Mouse (Mus musculus): ENCODE data around the gene Zfp467. TPM values are rescaled to one million over a fixed set of nuclear protein-coding genes. Genes with fewer than 3 reads are reported as not detected.

The Zfp467 gene
- polyA plus RNA-seq, 1 experiment from 2014 or later, result 30.8 TPM

GRCm38 (mm10) chr6:48410551-48410950, 35.1 kb downstream of the Zfp467 start:
- no peak for ATAC-seq (ENCODE audit: insufficient number of reproducible peaks, insufficient read depth, low FRiP score, low read depth)
- Histone ChIP-seq H3K36me3 (ENCODE audit: control insufficient read depth, insufficient read depth, low read length) (peaks cover 94% of the 10 kb centered on the region), H3K9ac (replicated peaks; ENCODE audit: low read depth, low read length) (no peak overlapping the region), H3K4me3 (ENCODE audit: low read depth, low read length) (no peak overlapping the region), H3K27me3 (ENCODE audit: control insufficient read depth, insufficient read depth, low read length) (no peaks in the 10 kb centered on the region), H3K4me1 (ENCODE audit: control insufficient read depth, insufficient read depth, low read length) (no peaks in the 10 kb centered on the region), H3K9me3 (ENCODE audit: control insufficient read depth, low read depth, low read length) (no peaks in the 10 kb centered on the region), H3K4me2 (replicated peaks; ENCODE audit: low read depth, low read length) (no peak overlapping the region), H3K27ac (ENCODE audit: low read length) (no peak overlapping the region)
- WGBS, result 83% methylated on average over 3 of the region's 3 CpGs

- Histone ChIP-seq H3K9me3 (ENCODE audit: control insufficient read depth, low read depth, low read length) (no peaks in the 10 kb centered on the region), H3K4me1 (ENCODE audit: control insufficient read depth, insufficient read depth, low read length) (no peaks in the 10 kb centered on the region), H3K36me3 (ENCODE audit: control insufficient read depth, insufficient read depth, low read length) (peaks cover 96% of the 10 kb centered on the region), H3K9ac (replicated peaks; ENCODE audit: low read depth, low read length) (no peak overlapping the region), H3K27ac (ENCODE audit: low read length) (no peak overlapping the region), H3K4me3 (ENCODE audit: low read depth, low read length) (no peak overlapping the region), H3K27me3 (ENCODE audit: control insufficient read depth, insufficient read depth, low read length) (no peaks in the 10 kb centered on the region), H3K4me2 (replicated peaks; ENCODE audit: low read depth, low read length) (no peak overlapping the region)
- no peak for ATAC-seq (ENCODE audit: insufficient number of reproducible peaks, insufficient read depth, low FRiP score, low read depth)
- WGBS, result 90% methylated on average over 4 of the region's 4 CpGs
Observed at GRCm38 (mm10) chr6:48409726-48410343, 35.8 kb downstream of the Zfp467 start.

- no peak for ATAC-seq (ENCODE audit: insufficient number of reproducible peaks, insufficient read depth, low FRiP score, low read depth)
Observed at GRCm38 (mm10) chr6:48404071-48404470, 41.6 kb downstream of the Zfp467 start.

GRCm38 (mm10) chr6:48399906-48400305, 45.7 kb downstream of the Zfp467 start:
- H3K4me1 ChIP-seq (ENCODE audit: control insufficient read depth, insufficient read depth, low read length), result peaks cover 12% of the 10 kb centered on the region
- H3K9ac ChIP-seq (replicated peaks; ENCODE audit: low read depth, low read length), result no peak overlapping the region
- peaks cover 11% of the 10 kb centered on the region for H3K36me3 ChIP-seq (ENCODE audit: control insufficient read depth, insufficient read depth, low read length)
- no peak overlapping the region for H3K4me2 ChIP-seq (replicated peaks; ENCODE audit: low read depth, low read length)
- ATAC-seq (ENCODE audit: insufficient number of reproducible peaks, insufficient read depth, low FRiP score, low read depth), result no peak
- WGBS, result 90% methylated on average over 5 of the region's 5 CpGs
- H3K9me3 ChIP-seq (ENCODE audit: control insufficient read depth, low read depth, low read length), result no peaks in the 10 kb centered on the region
- no peaks in the 10 kb centered on the region for H3K27me3 ChIP-seq (ENCODE audit: control insufficient read depth, insufficient read depth, low read length)
- H3K27ac ChIP-seq (ENCODE audit: low read length), result no peak overlapping the region
- H3K4me3 ChIP-seq (ENCODE audit: low read depth, low read length), result no peak overlapping the region

More at GRCm38 (mm10) chr6:48404071-48404470, 41.6 kb downstream of the Zfp467 start:
- H3K36me3 ChIP-seq (ENCODE audit: control insufficient read depth, insufficient read depth, low read length), result peaks cover 51% of the 10 kb centered on the region
- H3K9ac ChIP-seq (replicated peaks; ENCODE audit: low read depth, low read length), result no peak overlapping the region
- H3K4me2 ChIP-seq (replicated peaks; ENCODE audit: low read depth, low read length), result no peak overlapping the region
- H3K27me3 ChIP-seq (ENCODE audit: control insufficient read depth, insufficient read depth, low read length), result no peaks in the 10 kb centered on the region
- no peak overlapping the region for H3K4me3 ChIP-seq (ENCODE audit: low read depth, low read length)
- no peaks in the 10 kb centered on the region for H3K4me1 ChIP-seq (ENCODE audit: control insufficient read depth, insufficient read depth, low read length)
- no peaks in the 10 kb centered on the region for H3K9me3 ChIP-seq (ENCODE audit: control insufficient read depth, low read depth, low read length)
- WGBS, result 93% methylated on average over 5 of the region's 5 CpGs
- no peak overlapping the region for H3K27ac ChIP-seq (ENCODE audit: low read length)

- Histone ChIP-seq H3K4me2 (replicated peaks; ENCODE audit: low read depth, low read length) (peak overlapping the region; percentile 45; the same call in 1 of the 2 replicates), H3K4me3 (ENCODE audit: low read depth, low read length) (no peak overlapping the region), H3K9me3 (ENCODE audit: control insufficient read depth, low read depth, low read length) (no peaks in the 10 kb centered on the region), H3K4me1 (ENCODE audit: control insufficient read depth, insufficient read depth, low read length) (peaks cover 12% of the 10 kb centered on the region), H3K27me3 (ENCODE audit: control insufficient read depth, insufficient read depth, low read length) (no peaks in the 10 kb centered on the region), H3K27ac (ENCODE audit: low read length) (no peak overlapping the region), H3K9ac (replicated peaks; ENCODE audit: low read depth, low read length) (no peak overlapping the region), H3K36me3 (ENCODE audit: control insufficient read depth, insufficient read depth, low read length) (no peaks in the 10 kb centered on the region)
- ATAC-seq (ENCODE audit: insufficient number of reproducible peaks, insufficient read depth, low FRiP score, low read depth), result no peak
- WGBS, result 62% methylated on average over 4 of the region's 4 CpGs
Observed at GRCm38 (mm10) chr6:48397336-48397735, 48.3 kb downstream of the Zfp467 start.

- Histone ChIP-seq H3K4me3 (ENCODE audit: low read depth, low read length) (peak overlapping the region; percentile 77; the same call in 1 of the 2 replicates), H3K27me3 (ENCODE audit: control insufficient read depth, insufficient read depth, low read length) (no peaks in the 10 kb centered on the region), H3K9ac (replicated peaks; ENCODE audit: low read depth, low read length) (no peak overlapping the region), H3K27ac (ENCODE audit: low read length) (no peak overlapping the region), H3K36me3 (ENCODE audit: control insufficient read depth, insufficient read depth, low read length) (no peaks in the 10 kb centered on the region), H3K4me1 (ENCODE audit: control insufficient read depth, insufficient read depth, low read length) (peaks cover 12% of the 10 kb centered on the region), H3K9me3 (ENCODE audit: control insufficient read depth, low read depth, low read length) (no peaks in the 10 kb centered on the region), H3K4me2 (replicated peaks; ENCODE audit: low read depth, low read length) (peak overlapping the region; percentile 45)
- 96% methylated on average over 1 of the region's 1 CpGs for WGBS
- ATAC-seq (ENCODE audit: insufficient number of reproducible peaks, insufficient read depth, low FRiP score, low read depth), result no peak
Observed at GRCm38 (mm10) chr6:48396686-48397085, 48.9 kb downstream of the Zfp467 start.

GRCm38 (mm10) chr6:48396008-48396595, 49.5 kb downstream of the Zfp467 start:
- peak overlapping the region; percentile 77 for H3K9ac ChIP-seq (replicated peaks; ENCODE audit: low read depth, low read length)
- 27% methylated on average over 15 of the region's 15 CpGs for WGBS
- H3K4me3 ChIP-seq (ENCODE audit: low read depth, low read length), result peak overlapping the region; percentile 77
- ATAC-seq (ENCODE audit: insufficient number of reproducible peaks, insufficient read depth, low FRiP score, low read depth), result no peak
- H3K9me3 ChIP-seq (ENCODE audit: control insufficient read depth, low read depth, low read length), result no peaks in the 10 kb centered on the region
- H3K36me3 ChIP-seq (ENCODE audit: control insufficient read depth, insufficient read depth, low read length), result no peaks in the 10 kb centered on the region
- no peaks in the 10 kb centered on the region for H3K27me3 ChIP-seq (ENCODE audit: control insufficient read depth, insufficient read depth, low read length)
- H3K4me2 ChIP-seq (replicated peaks; ENCODE audit: low read depth, low read length), result peak overlapping the region; percentile 45
- H3K4me1 ChIP-seq (ENCODE audit: control insufficient read depth, insufficient read depth, low read length), result peaks cover 12% of the 10 kb centered on the region
- peak overlapping the region; percentile 52; the same call in 1 of the 2 replicates for H3K27ac ChIP-seq (ENCODE audit: low read length)

- 1% methylated on average over 65 of the region's 65 CpGs for WGBS
- Histone ChIP-seq H3K27me3 (ENCODE audit: control insufficient read depth, insufficient read depth, low read length) (no peaks in the 10 kb centered on the region), H3K4me2 (replicated peaks; ENCODE audit: low read depth, low read length) (peak within 1 kb of the TSS; percentile 45), H3K27ac (ENCODE audit: low read length) (peak within 1 kb of the TSS; percentile 52; the same call in 1 of the 2 replicates), H3K9me3 (ENCODE audit: control insufficient read depth, low read depth, low read length) (no peaks in the 10 kb centered on the region), H3K4me3 (ENCODE audit: low read depth, low read length) (peak within 1 kb of the TSS; percentile 77), H3K4me1 (ENCODE audit: control insufficient read depth, insufficient read depth, low read length) (peaks cover 12% of the 10 kb centered on the region), H3K9ac (replicated peaks; ENCODE audit: low read depth, low read length) (peak within 1 kb of the TSS; percentile 77), H3K36me3 (ENCODE audit: control insufficient read depth, insufficient read depth, low read length) (no peaks in the 10 kb centered on the region)
- peak; percentile 94 for ATAC-seq (ENCODE audit: insufficient number of reproducible peaks, insufficient read depth, low FRiP score, low read depth)
Observed at GRCm38 (mm10) chr6:48395105-48396007, 50.3 kb downstream of the Zfp467 start, which contains the start of gene Krba1. Gene Krba1, plus strand, starts transcription at chr6:48395586.
